Mouse (Mus musculus): ENCODE results near the gene 4930568D16Rik.

4930568D16Rik gene

DNA sequence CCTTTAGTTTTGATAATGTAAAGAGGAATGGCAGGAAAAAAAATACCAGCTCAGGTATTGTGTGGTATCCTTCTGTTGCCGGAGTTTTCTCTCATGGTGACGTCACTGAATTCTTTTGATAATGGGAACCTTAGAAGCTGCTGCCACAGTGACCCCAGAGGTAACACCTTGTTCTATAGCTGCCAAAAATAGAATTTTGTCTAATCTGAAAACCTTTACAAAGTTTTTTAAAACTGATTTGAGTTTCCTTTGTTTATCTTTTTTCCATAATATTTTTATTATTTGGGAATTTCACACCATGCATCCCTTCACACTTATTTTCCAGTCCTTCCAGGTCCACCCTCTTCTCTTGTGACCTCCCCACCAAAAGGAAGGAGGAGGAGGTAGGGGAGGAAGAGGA, at the start of gene 4930568D16Rik:
Gene 4930568D16Rik, minus strand, starts transcription at position 101 of the 400 bp plus-strand sequence.
- DNase-seq (ENCODE audit: extremely low read depth, insufficient read length, low spot score): no peak

DNA sequence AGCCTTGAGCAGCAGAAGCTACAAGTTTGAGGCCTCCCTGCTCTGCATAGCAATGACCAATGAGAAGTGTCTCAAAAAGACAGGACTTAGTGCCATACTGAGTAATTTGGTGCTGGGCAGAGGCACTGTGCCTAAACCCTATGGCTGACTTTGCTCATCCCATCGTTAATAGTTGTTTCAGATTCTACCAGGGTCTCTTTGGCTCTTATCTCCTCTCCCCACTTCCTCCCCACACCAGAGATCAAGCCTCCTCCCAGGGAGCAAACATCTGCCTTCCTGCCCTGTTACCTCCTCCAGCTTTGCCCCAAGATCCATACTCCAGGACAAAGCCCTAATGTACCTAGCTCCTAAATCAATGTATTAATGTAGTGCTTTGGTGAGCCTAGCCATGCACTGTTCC, 49.7 kb upstream of the 4930568D16Rik start:
- DNase-seq (ENCODE audit: extremely low read depth, insufficient read length, low spot score): no peak

GRCm38 (mm10) chr2:35416473-35416872, 48.9 kb upstream of the 4930568D16Rik start:
- no peak for DNase-seq (ENCODE audit: extremely low read depth, insufficient read length, low spot score)

DNA sequence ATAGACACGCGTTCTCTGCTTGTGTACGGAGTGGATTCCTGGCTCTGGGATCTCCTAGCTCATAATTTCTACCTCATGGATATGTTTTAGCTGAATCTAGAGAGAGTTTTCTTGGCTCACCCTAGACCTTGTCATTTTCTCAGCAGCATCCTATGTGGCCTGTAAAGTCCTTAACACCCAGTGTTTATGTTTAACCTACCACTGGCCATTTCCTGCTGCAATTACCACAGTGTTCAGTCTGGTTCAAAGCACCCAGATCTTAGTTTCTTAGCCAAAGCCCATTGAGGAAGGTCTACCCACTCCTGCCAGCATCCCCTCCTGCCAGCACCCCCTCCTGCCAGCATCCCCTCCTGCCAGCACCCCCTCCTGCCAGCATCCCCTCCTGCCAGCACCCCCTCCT, 45.3 kb upstream of the 4930568D16Rik start:
- DNase-seq (ENCODE audit: extremely low read depth, insufficient read length, low spot score): no peak

- DNase-seq (ENCODE audit: extremely low read depth, insufficient read length, low spot score): no peak
Observed at GRCm38 (mm10) chr2:35412246-35412645, 44.7 kb upstream of the 4930568D16Rik start.

DNA sequence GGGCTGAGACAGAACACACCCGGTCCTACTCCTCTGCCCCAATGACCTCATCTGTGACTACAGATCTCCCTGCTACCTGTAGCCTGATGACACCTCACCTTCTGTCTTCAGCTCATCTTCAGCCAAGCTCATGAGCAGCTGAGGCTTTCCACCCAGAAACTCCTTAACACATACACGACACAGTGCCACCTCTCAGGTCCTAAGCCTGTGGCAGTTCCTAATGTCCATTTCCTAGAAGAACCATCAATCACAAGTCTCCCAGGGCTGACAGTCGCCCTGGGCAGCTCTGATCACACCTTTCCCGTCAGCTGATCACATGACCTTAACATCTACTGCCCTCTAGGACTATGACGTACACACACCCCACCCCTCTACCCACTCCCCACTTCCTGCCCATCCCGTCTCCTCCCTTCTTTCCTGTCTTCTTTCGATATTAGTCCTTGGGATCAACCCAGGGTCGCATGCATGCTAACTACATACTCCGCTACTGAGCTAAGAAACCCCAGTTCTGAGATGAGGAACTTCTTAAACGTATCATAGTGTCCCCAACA, 44.2 kb upstream of the 4930568D16Rik start:
- no peak for DNase-seq (ENCODE audit: extremely low read depth, insufficient read length, low spot score)

GRCm38 (mm10) chr2:35409466-35409865, 41.9 kb upstream of the 4930568D16Rik start:
- DNase-seq (ENCODE audit: extremely low read depth, insufficient read length, low spot score): no peak

GRCm38 (mm10) chr2:35408409-35409110, 41.0 kb upstream of the 4930568D16Rik start:
- DNase-seq (ENCODE audit: extremely low read depth, insufficient read length, low spot score): no peak

DNA sequence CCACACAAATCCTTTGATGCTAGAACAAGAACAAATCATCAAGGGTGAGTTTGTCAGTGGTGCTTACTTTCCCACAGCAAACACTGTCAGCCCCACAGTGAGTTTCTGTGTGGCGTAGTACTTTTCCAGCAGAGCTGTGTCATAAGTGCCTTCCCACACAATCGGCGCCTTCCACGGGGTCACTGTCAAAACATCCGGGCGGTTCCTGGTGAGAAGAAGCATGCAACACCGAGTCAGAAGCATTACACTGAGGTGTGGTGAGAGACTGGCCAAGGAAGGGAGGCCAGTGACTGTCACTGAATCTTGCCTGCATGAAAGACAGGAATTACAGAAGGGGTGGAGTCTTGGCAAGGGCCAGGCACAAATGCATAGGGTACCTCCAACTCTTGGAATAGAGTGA, 40.3 kb upstream of the 4930568D16Rik start:
- no peak for DNase-seq (ENCODE audit: extremely low read depth, insufficient read length, low spot score)

DNA sequence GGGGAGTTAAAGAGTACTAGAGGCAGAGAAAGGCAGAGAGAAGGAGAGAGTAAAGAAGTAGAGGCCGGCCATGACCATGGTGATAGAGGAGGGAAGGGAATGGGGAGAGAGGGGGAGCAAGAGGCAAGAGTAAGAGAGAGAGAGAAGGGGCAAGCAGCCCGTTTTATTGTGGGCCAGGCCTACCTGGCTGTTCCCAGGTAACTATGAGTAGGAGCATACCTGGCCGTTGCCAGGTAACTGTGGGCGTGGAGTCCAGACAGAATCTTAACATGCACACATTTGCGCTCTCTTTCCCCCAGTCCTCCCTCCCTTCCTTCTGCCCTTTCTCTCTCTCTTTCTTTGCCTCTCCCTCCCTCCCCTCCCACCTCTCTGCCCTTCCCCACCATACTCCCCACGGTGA, 39.7 kb upstream of the 4930568D16Rik start:
- no peak for DNase-seq (ENCODE audit: extremely low read depth, insufficient read length, low spot score)

- no peak for DNase-seq (ENCODE audit: extremely low read depth, insufficient read length, low spot score)
Observed at GRCm38 (mm10) chr2:35406611-35407010, 39.1 kb upstream of the 4930568D16Rik start.

- no peak for DNase-seq (ENCODE audit: extremely low read depth, insufficient read length, low spot score)
Observed at GRCm38 (mm10) chr2:35402391-35402790, 34.9 kb upstream of the 4930568D16Rik start.

- no peak for DNase-seq (ENCODE audit: extremely low read depth, insufficient read length, low spot score)
Observed at GRCm38 (mm10) chr2:35400739-35401138, 33.2 kb upstream of the 4930568D16Rik start.

DNA sequence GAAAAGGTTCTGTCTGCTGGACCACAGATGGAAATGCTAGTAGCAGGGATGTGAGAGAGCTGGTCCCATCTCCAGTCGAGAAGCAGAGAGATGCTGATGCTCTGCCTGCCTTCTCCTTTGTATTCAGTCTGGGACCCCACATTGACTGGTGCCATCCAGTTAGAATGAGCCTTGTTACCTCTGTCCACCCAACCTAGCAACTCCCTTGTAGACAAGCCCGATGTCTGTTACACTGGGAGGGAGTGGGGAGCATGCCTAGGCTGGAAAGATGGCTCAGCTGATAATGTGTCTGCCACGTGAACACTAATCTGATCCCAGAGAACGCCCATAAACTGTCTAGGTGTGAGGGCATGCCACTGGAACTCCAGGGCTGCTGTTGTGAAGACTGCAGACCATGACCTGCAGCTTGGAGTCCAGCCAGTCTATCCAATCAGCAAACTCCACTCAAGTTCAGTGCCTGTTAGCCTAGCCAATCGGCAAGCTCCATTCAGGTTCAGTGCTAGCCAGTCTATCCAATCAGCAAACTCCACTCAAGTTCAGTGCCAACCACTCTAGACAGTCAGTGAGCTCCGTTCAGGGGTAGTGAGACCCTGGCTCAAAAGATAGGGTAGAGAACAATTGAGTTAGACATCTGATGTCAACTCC, 30.8 kb upstream of the 4930568D16Rik start:
- DNase-seq (ENCODE audit: extremely low read depth, insufficient read length, low spot score): no peak

DNA sequence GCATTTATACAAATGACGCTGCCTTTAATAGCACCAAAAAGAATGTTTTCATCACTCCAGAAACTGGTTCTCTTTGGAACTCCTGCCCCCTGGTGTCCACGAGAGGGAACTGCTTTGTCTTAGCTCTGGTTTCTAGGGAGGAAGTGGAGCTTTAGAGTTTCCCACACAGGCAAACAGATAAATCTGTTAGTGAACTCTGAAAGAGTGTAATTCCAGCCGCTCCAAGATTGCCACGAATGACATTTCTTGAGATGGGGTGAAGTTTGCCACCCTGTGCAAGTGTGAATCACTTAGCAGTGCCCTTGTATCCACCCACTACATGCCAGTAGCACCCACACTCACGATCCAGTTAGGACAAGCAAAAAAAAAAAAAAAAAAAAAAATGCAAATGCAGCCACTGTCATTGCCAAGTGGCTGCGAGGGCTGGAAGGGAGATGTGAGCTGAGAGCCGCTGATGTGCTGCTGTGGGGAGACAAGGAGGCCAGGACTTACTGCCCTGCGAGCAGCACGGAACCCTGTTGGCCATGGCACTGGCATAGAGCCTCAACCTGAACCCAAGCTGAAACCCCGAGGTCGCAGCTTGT, 30.2 kb upstream of the 4930568D16Rik start:
- DNase-seq (ENCODE audit: extremely low read depth, insufficient read length, low spot score): peak; percentile 19

GRCm38 (mm10) chr2:35397096-35397495, 29.6 kb upstream of the 4930568D16Rik start, which contains the start of gene 4930402F06Rik:
TSS of gene 4930402F06Rik (minus strand) at chr2:35397175.
- no peak for DNase-seq (ENCODE audit: extremely low read depth, insufficient read length, low spot score)

DNA sequence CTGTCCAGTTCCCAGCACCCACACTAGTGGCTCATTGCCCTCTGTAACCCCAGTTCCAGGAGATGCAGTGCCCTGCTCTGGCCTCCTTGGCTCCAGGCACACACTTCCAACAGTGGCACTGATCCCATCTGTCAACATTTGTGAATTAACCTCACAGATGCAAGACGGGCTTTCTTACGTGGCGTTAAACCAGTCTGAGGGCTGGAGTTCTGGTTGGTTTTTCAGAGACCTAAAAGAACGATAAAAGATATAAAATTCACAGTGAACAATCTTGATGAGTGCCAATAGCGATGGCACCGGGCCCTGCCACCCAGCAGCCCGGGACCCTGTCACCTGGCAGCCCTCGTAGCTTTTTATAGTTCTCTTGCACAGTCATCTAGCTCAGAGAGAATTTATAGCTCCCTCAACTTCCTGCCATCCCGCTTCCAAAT, 17.9 kb upstream of the 4930568D16Rik start:
- no peak for DNase-seq (ENCODE audit: extremely low read depth, insufficient read length, low spot score)

GRCm38 (mm10) chr2:35379306-35379705, 11.8 kb upstream of the 4930568D16Rik start:
- no peak for DNase-seq (ENCODE audit: extremely low read depth, insufficient read length, low spot score)

GRCm38 (mm10) chr2:35377600-35377999, 10.1 kb upstream of the 4930568D16Rik start:
- no peak for DNase-seq (ENCODE audit: extremely low read depth, insufficient read length, low spot score)

- DNase-seq (ENCODE audit: extremely low read depth, insufficient read length, low spot score): no peak
Observed at GRCm38 (mm10) chr2:35373003-35373402, 5.5 kb upstream of the 4930568D16Rik start.

- DNase-seq (ENCODE audit: extremely low read depth, insufficient read length, low spot score): no peak
Observed at GRCm38 (mm10) chr2:35370686-35371085, 3.2 kb upstream of the 4930568D16Rik start.
